Mouse (Mus musculus): ENCODE results near the gene Wbp1. TPM values are rescaled to one million over a fixed set of nuclear protein-coding genes. Genes with fewer than 3 reads are reported as not detected.

Gene Wbp1
- polyA plus RNA-seq, 1 experiment from 2014 or later, result 30.2 TPM

- no peak for ATAC-seq (ENCODE audit: insufficient read depth)
- H3K36me3 ChIP-seq (replicated peaks), result peaks cover 6% of the 10 kb centered on the region; the same call in 1 of the 2 replicates
- WGBS (ENCODE audit: insufficient replicate concordance), result 83% methylated on average over 5 of the region's 5 CpGs
Observed at GRCm38 (mm10) chr6:83127419-83127818, 6.1 kb upstream of the Wbp1 start.

GRCm38 (mm10) chr6:83125331-83125730 is 4.0 kb upstream of the Wbp1 start, which contains the start of gene Ino80b:
TSS of gene Ino80b (minus strand) at chr6:83125431.
- no peaks in the 10 kb centered on the region for H3K9me3 ChIP-seq (replicated peaks)
- H3K27ac ChIP-seq (replicated peaks), result peak within 1 kb of the TSS; percentile 90
- peaks cover 6% of the 10 kb centered on the region; the same call in 1 of the 2 replicates for H3K36me3 ChIP-seq (replicated peaks)
- H3K4me2 ChIP-seq, result peak within 1 kb of the TSS; percentile 91
- no peaks in the 10 kb centered on the region for H3K27me3 ChIP-seq
- peak within 1 kb of the TSS; percentile 84 for H3K4me3 ChIP-seq (replicated peaks)
- 33% methylated on average over 5 of the region's 5 CpGs for WGBS (ENCODE audit: insufficient replicate concordance)
- peaks cover 45% of the 10 kb centered on the region for H3K4me1 ChIP-seq (replicated peaks)
- no peak for ATAC-seq (ENCODE audit: insufficient read depth)
- H3K9ac ChIP-seq, result peak within 1 kb of the TSS; percentile 82

More at GRCm38 (mm10) chr6:83127419-83127818, 6.1 kb upstream of the Wbp1 start:
- H3K4me3 ChIP-seq (replicated peaks), result no peak overlapping the region
- no peak overlapping the region for H3K9ac ChIP-seq
- no peak overlapping the region for H3K4me2 ChIP-seq
- no peak overlapping the region for H3K27ac ChIP-seq (replicated peaks)
- H3K27me3 ChIP-seq, result no peaks in the 10 kb centered on the region
- peaks cover 39% of the 10 kb centered on the region for H3K4me1 ChIP-seq (replicated peaks)
- H3K9me3 ChIP-seq (replicated peaks), result no peaks in the 10 kb centered on the region

GRCm38 (mm10) chr6:83124851-83125312 is 3.5 kb upstream of the Wbp1 start:
- Histone ChIP-seq H3K9ac (peak overlapping the region; percentile 82), H3K4me1 (replicated peaks) (peaks cover 50% of the 10 kb centered on the region), H3K4me3 (replicated peaks) (peak overlapping the region; percentile 84), H3K36me3 (replicated peaks) (peaks cover 6% of the 10 kb centered on the region; the same call in 1 of the 2 replicates), H3K4me2 (peak overlapping the region; percentile 91), H3K27me3 (no peaks in the 10 kb centered on the region), H3K9me3 (replicated peaks) (no peaks in the 10 kb centered on the region), H3K27ac (replicated peaks) (peak overlapping the region; percentile 90)
- under 1% methylated on average over 30 of the region's 30 CpGs for WGBS (ENCODE audit: insufficient replicate concordance)
- ATAC-seq (ENCODE audit: insufficient read depth), result no peak

- H3K4me3 ChIP-seq (replicated peaks), result peak overlapping the region; percentile 77; the same call in 1 of the 2 replicates
- H3K4me2 ChIP-seq, result peak overlapping the region; percentile 100
- H3K4me1 ChIP-seq (replicated peaks), result peaks cover 69% of the 10 kb centered on the region
- H3K9ac ChIP-seq, result no peak overlapping the region; the same call in 1 of the 2 replicates
- no peak for ATAC-seq (ENCODE audit: insufficient read depth)
- H3K9me3 ChIP-seq (replicated peaks), result no peaks in the 10 kb centered on the region
- WGBS (ENCODE audit: insufficient replicate concordance), result 90% methylated on average over 5 of the region's 5 CpGs
- H3K27ac ChIP-seq (replicated peaks), result 0 out of 2 replicates have a peak overlapping the region, but pooled peaks have one; percentile 2
- no peaks in the 10 kb centered on the region for H3K27me3 ChIP-seq
- peaks cover 24% of the 10 kb centered on the region for H3K36me3 ChIP-seq (replicated peaks)
Observed at GRCm38 (mm10) chr6:83122961-83123360, 1.6 kb upstream of the Wbp1 start.

GRCm38 (mm10) chr6:83121863-83122710 is 728 bp upstream of the Wbp1 start:
- Histone ChIP-seq H3K36me3 (replicated peaks) (peaks cover 33% of the 10 kb centered on the region), H3K27ac (replicated peaks) (peak overlapping the region; percentile 97), H3K4me3 (replicated peaks) (peak overlapping the region; percentile 77), H3K9ac (peak overlapping the region; percentile 87), H3K4me2 (peak overlapping the region; percentile 100), H3K4me1 (replicated peaks) (peaks cover 77% of the 10 kb centered on the region), H3K9me3 (replicated peaks) (no peaks in the 10 kb centered on the region), H3K27me3 (no peaks in the 10 kb centered on the region)
- peak; percentile 45 for ATAC-seq (ENCODE audit: insufficient read depth)
- 2% methylated on average over 52 of the region's 52 CpGs for WGBS (ENCODE audit: insufficient replicate concordance)

- no peaks in the 10 kb centered on the region for H3K27me3 ChIP-seq
- H3K27ac ChIP-seq (replicated peaks), result peak overlapping the region; percentile 97
- ATAC-seq (ENCODE audit: insufficient read depth), result no peak
- peaks cover 39% of the 10 kb centered on the region for H3K36me3 ChIP-seq (replicated peaks)
- H3K4me3 ChIP-seq (replicated peaks), result peak overlapping the region; percentile 77
- WGBS (ENCODE audit: insufficient replicate concordance), result 75% methylated on average over 7 of the region's 7 CpGs
- H3K9ac ChIP-seq, result no peak overlapping the region; the same call in 1 of the 2 replicates
- peak overlapping the region; percentile 100 for H3K4me2 ChIP-seq
- H3K9me3 ChIP-seq (replicated peaks), result no peaks in the 10 kb centered on the region
- peaks cover 87% of the 10 kb centered on the region for H3K4me1 ChIP-seq (replicated peaks)
Observed at GRCm38 (mm10) chr6:83119734-83120051, 1.7 kb downstream of the Wbp1 start.

- H3K9ac ChIP-seq, result no peak overlapping the region
- peaks cover 88% of the 10 kb centered on the region for H3K4me1 ChIP-seq (replicated peaks)
- no peak for ATAC-seq (ENCODE audit: insufficient read depth)
- H3K9me3 ChIP-seq (replicated peaks), result no peaks in the 10 kb centered on the region
- peak overlapping the region; percentile 100; the same call in 1 of the 2 replicates for H3K4me2 ChIP-seq
- WGBS (ENCODE audit: insufficient replicate concordance), result 60% methylated on average over 14 of the region's 14 CpGs
- 0 out of 2 replicates have a peak overlapping the region, but pooled peaks have one; percentile 77 for H3K4me3 ChIP-seq (replicated peaks)
- H3K27ac ChIP-seq (replicated peaks), result 0 out of 2 replicates have a peak overlapping the region, but pooled peaks have one; percentile 7
- no peaks in the 10 kb centered on the region for H3K27me3 ChIP-seq
- H3K36me3 ChIP-seq (replicated peaks), result peaks cover 39% of the 10 kb centered on the region
Observed at GRCm38 (mm10) chr6:83118825-83119733, 2.3 kb downstream of the Wbp1 start.

- no peaks in the 10 kb centered on the region for H3K27me3 ChIP-seq
- peaks cover 88% of the 10 kb centered on the region for H3K4me1 ChIP-seq (replicated peaks)
- no peak overlapping the region for H3K4me3 ChIP-seq (replicated peaks)
Observed at GRCm38 (mm10) chr6:83118369-83118768, 3.0 kb downstream of the Wbp1 start.

GRCm38 (mm10) chr6:83117616-83118015 is 3.7 kb downstream of the Wbp1 start:
- Histone ChIP-seq H3K9ac (no peak overlapping the region), H3K4me2 (no peak overlapping the region), H3K27ac (replicated peaks) (no peak overlapping the region)

More at GRCm38 (mm10) chr6:83118369-83118768, 3.0 kb downstream of the Wbp1 start:
- Histone ChIP-seq H3K27ac (replicated peaks) (0 out of 2 replicates have a peak overlapping the region, but pooled peaks have one; percentile 7), H3K4me2 (no peak overlapping the region), H3K9ac (no peak overlapping the region), H3K36me3 (replicated peaks) (peaks cover 36% of the 10 kb centered on the region), H3K9me3 (replicated peaks) (no peaks in the 10 kb centered on the region)
- ATAC-seq (ENCODE audit: insufficient read depth), result no peak
- WGBS (ENCODE audit: insufficient replicate concordance), result 82% methylated on average over 11 of the region's 11 CpGs

GRCm38 (mm10) chr6:83117165-83117438 is 4.3 kb downstream of the Wbp1 start:
- Histone ChIP-seq H3K4me3 (replicated peaks) (peak overlapping the region; percentile 89; the same call in 1 of the 2 replicates), H3K27ac (replicated peaks) (peak overlapping the region; percentile 95; the same call in 1 of the 2 replicates), H3K36me3 (replicated peaks) (peaks cover 33% of the 10 kb centered on the region), H3K4me1 (replicated peaks) (peaks cover 82% of the 10 kb centered on the region), H3K4me2 (peak overlapping the region; percentile 98), H3K9me3 (replicated peaks) (no peaks in the 10 kb centered on the region), H3K9ac (peak overlapping the region; percentile 85; the same call in 1 of the 2 replicates), H3K27me3 (no peaks in the 10 kb centered on the region)
- no peak for ATAC-seq (ENCODE audit: insufficient read depth)
- 75% methylated on average over 4 of the region's 4 CpGs for WGBS (ENCODE audit: insufficient replicate concordance)

More at GRCm38 (mm10) chr6:83117616-83118015, 3.7 kb downstream of the Wbp1 start:
- Histone ChIP-seq H3K36me3 (replicated peaks) (peaks cover 33% of the 10 kb centered on the region), H3K4me1 (replicated peaks) (peaks cover 83% of the 10 kb centered on the region), H3K9me3 (replicated peaks) (no peaks in the 10 kb centered on the region), H3K4me3 (replicated peaks) (no peak overlapping the region), H3K27me3 (no peaks in the 10 kb centered on the region)
- 88% methylated on average over 13 of the region's 13 CpGs for WGBS (ENCODE audit: insufficient replicate concordance)
- no peak for ATAC-seq (ENCODE audit: insufficient read depth)
